Mouse (Mus musculus): ENCODE data around the gene Neurod2. TPM values are rescaled to one million over a fixed set of nuclear protein-coding genes. Genes with fewer than 3 reads are reported as not detected.
A peak's percentile ranks its signal among the peaks of the same experiment; 100 is the strongest.

Gene Neurod2
- polyA plus RNA-seq (2014; fragmentation: Nextera tagmentation; extraction: Ambion mirVana) = 0.10 and 0.18 TPM in 2 replicates

GRCm38 (mm10) chr11:98329081-98329959 is at the start of gene Neurod2:
Gene Neurod2 (minus strand): TSS chr11:98329648.
- H3K27ac ChIP-seq (ENCODE audit: low read depth, low read length) = no peak within 1 kb of the TSS
- no peaks in the 10 kb centered on the region for H3K9me3 ChIP-seq (ENCODE audit: control insufficient read depth, low read length)
- peak within 1 kb of the TSS; percentile 30 for H3K4me3 ChIP-seq (ENCODE audit: low read depth, low read length)
- DNase-seq (ENCODE audit: low spot score) (no peak), ATAC-seq (replicated peaks; ENCODE audit: low FRiP score) (no peak)
- no peaks in the 10 kb centered on the region for H3K36me3 ChIP-seq (ENCODE audit: control insufficient read depth, insufficient read depth, low read length)
- H3K27me3 ChIP-seq (replicated peaks; ENCODE audit: control insufficient read depth, insufficient read depth, low read length) = peaks cover 100% of the 10 kb centered on the region
- WGBS = 4% methylated on average over 36 of the region's 38 CpGs
- peak within 1 kb of the TSS; percentile 40 for H3K4me2 ChIP-seq
- H3K4me1 ChIP-seq (replicated peaks; ENCODE audit: control insufficient read depth, insufficient read depth, low read length) = peaks cover 7% of the 10 kb centered on the region
- no peak within 1 kb of the TSS for H3K9ac ChIP-seq (ENCODE audit: low read depth, low read length)

GRCm38 (mm10) chr11:98377787-98378186 is 48.3 kb upstream of the Neurod2 start:
- no peak for DNase-seq (ENCODE audit: low spot score)
- 86% methylated on average over 11 of the region's 11 CpGs for WGBS
- H3K4me2 ChIP-seq = no peak overlapping the region
- ATAC-seq (replicated peaks; ENCODE audit: low FRiP score) = no peak
- peaks cover 23% of the 10 kb centered on the region for H3K36me3 ChIP-seq (ENCODE audit: control insufficient read depth, insufficient read depth, low read length)
- no peaks in the 10 kb centered on the region for H3K4me1 ChIP-seq (replicated peaks; ENCODE audit: control insufficient read depth, insufficient read depth, low read length)
- H3K9ac ChIP-seq (ENCODE audit: low read depth, low read length) = no peak overlapping the region
- no peak overlapping the region for H3K4me3 ChIP-seq (ENCODE audit: low read depth, low read length)
- no peak overlapping the region for H3K27ac ChIP-seq (ENCODE audit: low read depth, low read length)
- no peaks in the 10 kb centered on the region for H3K27me3 ChIP-seq (replicated peaks; ENCODE audit: control insufficient read depth, insufficient read depth, low read length)
- H3K9me3 ChIP-seq (ENCODE audit: control insufficient read depth, low read length) = no peaks in the 10 kb centered on the region

- no peaks in the 10 kb centered on the region for H3K9me3 ChIP-seq (ENCODE audit: control insufficient read depth, low read length)
- ATAC-seq (replicated peaks; ENCODE audit: low FRiP score) (no peak), DNase-seq (ENCODE audit: low spot score) (no peak)
- WGBS = 79% methylated on average over 5 of the region's 5 CpGs
- H3K27me3 ChIP-seq (replicated peaks; ENCODE audit: control insufficient read depth, insufficient read depth, low read length) = no peaks in the 10 kb centered on the region
- no peaks in the 10 kb centered on the region; the same call in 1 of the 2 replicates for H3K4me1 ChIP-seq (replicated peaks; ENCODE audit: control insufficient read depth, insufficient read depth, low read length)
- no peak overlapping the region for H3K27ac ChIP-seq (ENCODE audit: low read depth, low read length)
- peaks cover 23% of the 10 kb centered on the region for H3K36me3 ChIP-seq (ENCODE audit: control insufficient read depth, insufficient read depth, low read length)
- no peak overlapping the region for H3K4me2 ChIP-seq
- no peak overlapping the region for H3K9ac ChIP-seq (ENCODE audit: low read depth, low read length)
- no peak overlapping the region for H3K4me3 ChIP-seq (ENCODE audit: low read depth, low read length)
Observed at GRCm38 (mm10) chr11:98376756-98377155, 47.3 kb upstream of the Neurod2 start.

- 88% methylated on average over 8 of the region's 8 CpGs for WGBS
- Histone ChIP-seq H3K4me2 (no peak overlapping the region), H3K27me3 (replicated peaks; ENCODE audit: control insufficient read depth, insufficient read depth, low read length) (no peaks in the 10 kb centered on the region), H3K9me3 (ENCODE audit: control insufficient read depth, low read length) (no peaks in the 10 kb centered on the region), H3K4me1 (replicated peaks; ENCODE audit: control insufficient read depth, insufficient read depth, low read length) (peaks cover 2% of the 10 kb centered on the region; the same call in 1 of the 2 replicates), H3K4me3 (ENCODE audit: low read depth, low read length) (no peak overlapping the region), H3K27ac (ENCODE audit: low read depth, low read length) (no peak overlapping the region), H3K36me3 (ENCODE audit: control insufficient read depth, insufficient read depth, low read length) (peaks cover 21% of the 10 kb centered on the region), H3K9ac (ENCODE audit: low read depth, low read length) (no peak overlapping the region)
- no peak for DNase-seq (ENCODE audit: low spot score)
- ATAC-seq (replicated peaks; ENCODE audit: low FRiP score) = no peak
Observed at GRCm38 (mm10) chr11:98374266-98374665, 44.8 kb upstream of the Neurod2 start.

- Histone ChIP-seq H3K9me3 (ENCODE audit: control insufficient read depth, low read length) (no peaks in the 10 kb centered on the region), H3K36me3 (ENCODE audit: control insufficient read depth, insufficient read depth, low read length) (peaks cover 18% of the 10 kb centered on the region), H3K27ac (ENCODE audit: low read depth, low read length) (no peak overlapping the region), H3K27me3 (replicated peaks; ENCODE audit: control insufficient read depth, insufficient read depth, low read length) (no peaks in the 10 kb centered on the region), H3K4me1 (replicated peaks; ENCODE audit: control insufficient read depth, insufficient read depth, low read length) (peaks cover 2% of the 10 kb centered on the region; the same call in 1 of the 2 replicates), H3K9ac (ENCODE audit: low read depth, low read length) (no peak overlapping the region), H3K4me2 (no peak overlapping the region), H3K4me3 (ENCODE audit: low read depth, low read length) (no peak overlapping the region)
- ATAC-seq (replicated peaks; ENCODE audit: low FRiP score) = no peak
- DNase-seq (ENCODE audit: low spot score) = no peak
- WGBS = 85% methylated on average over 6 of the region's 6 CpGs
Observed at GRCm38 (mm10) chr11:98373244-98373643, 43.8 kb upstream of the Neurod2 start.

GRCm38 (mm10) chr11:98372406-98372805 is 43.0 kb upstream of the Neurod2 start:
- no peak overlapping the region for H3K9ac ChIP-seq (ENCODE audit: low read depth, low read length)
- no peak overlapping the region for H3K4me3 ChIP-seq (ENCODE audit: low read depth, low read length)
- ATAC-seq (replicated peaks; ENCODE audit: low FRiP score) (no peak), DNase-seq (ENCODE audit: low spot score) (no peak)
- peaks cover 2% of the 10 kb centered on the region; the same call in 1 of the 2 replicates for H3K4me1 ChIP-seq (replicated peaks; ENCODE audit: control insufficient read depth, insufficient read depth, low read length)
- H3K4me2 ChIP-seq = no peak overlapping the region
- 0% methylated on average over 2 of the region's 2 CpGs for WGBS
- H3K27ac ChIP-seq (ENCODE audit: low read depth, low read length) = no peak overlapping the region
- no peaks in the 10 kb centered on the region for H3K9me3 ChIP-seq (ENCODE audit: control insufficient read depth, low read length)
- 0 out of 2 replicates have a peak, but pooled peaks cover 16% of the 10 kb centered on the region for H3K36me3 ChIP-seq (ENCODE audit: control insufficient read depth, insufficient read depth, low read length)
- H3K27me3 ChIP-seq (replicated peaks; ENCODE audit: control insufficient read depth, insufficient read depth, low read length) = no peaks in the 10 kb centered on the region

- no peaks in the 10 kb centered on the region for H3K27me3 ChIP-seq (replicated peaks; ENCODE audit: control insufficient read depth, insufficient read depth, low read length)
- H3K27ac ChIP-seq (ENCODE audit: low read depth, low read length) = no peak overlapping the region
- no peaks in the 10 kb centered on the region for H3K9me3 ChIP-seq (ENCODE audit: control insufficient read depth, low read length)
- H3K4me3 ChIP-seq (ENCODE audit: low read depth, low read length) = no peak overlapping the region
- ATAC-seq (replicated peaks; ENCODE audit: low FRiP score) = no peak
- WGBS = 63% methylated on average over 10 of the region's 10 CpGs
- H3K9ac ChIP-seq (ENCODE audit: low read depth, low read length) = no peak overlapping the region
- DNase-seq (ENCODE audit: low spot score) = no peak
- no peak overlapping the region for H3K4me2 ChIP-seq
- H3K4me1 ChIP-seq (replicated peaks; ENCODE audit: control insufficient read depth, insufficient read depth, low read length) = peaks cover 2% of the 10 kb centered on the region; the same call in 1 of the 2 replicates
- 0 out of 2 replicates have a peak, but pooled peaks cover 14% of the 10 kb centered on the region for H3K36me3 ChIP-seq (ENCODE audit: control insufficient read depth, insufficient read depth, low read length)
Observed at GRCm38 (mm10) chr11:98371556-98372240, 42.2 kb upstream of the Neurod2 start.

- DNase-seq (ENCODE audit: low spot score) (no peak), ATAC-seq (replicated peaks; ENCODE audit: low FRiP score) (no peak)
- no peak overlapping the region for H3K9ac ChIP-seq (ENCODE audit: low read depth, low read length)
- peaks cover 2% of the 10 kb centered on the region for H3K4me1 ChIP-seq (replicated peaks; ENCODE audit: control insufficient read depth, insufficient read depth, low read length)
- H3K36me3 ChIP-seq (ENCODE audit: control insufficient read depth, insufficient read depth, low read length) = 0 out of 2 replicates have a peak, but pooled peaks cover 10% of the 10 kb centered on the region
- 83% methylated on average over 2 of the region's 2 CpGs for WGBS
- H3K9me3 ChIP-seq (ENCODE audit: control insufficient read depth, low read length) = no peaks in the 10 kb centered on the region
- no peak overlapping the region for H3K4me2 ChIP-seq
- H3K27me3 ChIP-seq (replicated peaks; ENCODE audit: control insufficient read depth, insufficient read depth, low read length) = no peaks in the 10 kb centered on the region
- H3K4me3 ChIP-seq (ENCODE audit: low read depth, low read length) = no peak overlapping the region
- H3K27ac ChIP-seq (ENCODE audit: low read depth, low read length) = no peak overlapping the region
Observed at GRCm38 (mm10) chr11:98370588-98370987, 41.1 kb upstream of the Neurod2 start.
